Mouse (Mus musculus): ENCODE results near the gene Wdr46.
"Not testable (repeated sequence)": the region's sequence is repeated elsewhere in the genome, so short reads cannot be mapped to it uniquely, and the experiment has no call there.

The Wdr46 gene

GRCm38 (mm10) chr17:33940206-33940805 lies at the start of gene Wdr46, which contains the start of gene Pfdn6:
Gene Wdr46 (plus strand): TSS chr17:33940660.
Gene Pfdn6 (minus strand): TSS chr17:33940343.
- DNase-seq = peak; percentile 76

- no peak for DNase-seq
Observed at GRCm38 (mm10) chr17:33891357-33891756, 49.1 kb upstream of the Wdr46 start.

GRCm38 (mm10) chr17:33891892-33892291 lies 48.6 kb upstream of the Wdr46 start:
- DNase-seq = not testable (repeated sequence)

GRCm38 (mm10) chr17:33892429-33892828 lies 48.0 kb upstream of the Wdr46 start:
- DNase-seq = no peak

- not testable (repeated sequence) for DNase-seq
Observed at GRCm38 (mm10) chr17:33893011-33893410, 47.4 kb upstream of the Wdr46 start.

GRCm38 (mm10) chr17:33897114-33897794 lies 43.2 kb upstream of the Wdr46 start:
- no peak for DNase-seq

GRCm38 (mm10) chr17:33898193-33898592 lies 42.3 kb upstream of the Wdr46 start:
- DNase-seq = not testable (repeated sequence)

- no peak for DNase-seq
Observed at GRCm38 (mm10) chr17:33899642-33900041, 40.8 kb upstream of the Wdr46 start.

- no peak for DNase-seq
Observed at GRCm38 (mm10) chr17:33900281-33900988, 40.0 kb upstream of the Wdr46 start.

- no peak for DNase-seq
Observed at GRCm38 (mm10) chr17:33900989-33901314, 39.5 kb upstream of the Wdr46 start.

GRCm38 (mm10) chr17:33901653-33902052 lies 38.8 kb upstream of the Wdr46 start:
- no peak for DNase-seq

- DNase-seq = no peak
Observed at GRCm38 (mm10) chr17:33902079-33902478, 38.4 kb upstream of the Wdr46 start.

- DNase-seq = no peak
Observed at GRCm38 (mm10) chr17:33902491-33902890, 38.0 kb upstream of the Wdr46 start.

- not testable (repeated sequence) for DNase-seq
Observed at GRCm38 (mm10) chr17:33903911-33904651, 36.4 kb upstream of the Wdr46 start.

- not testable (repeated sequence) for DNase-seq
Observed at GRCm38 (mm10) chr17:33904835-33905234, 35.6 kb upstream of the Wdr46 start, which contains the start of gene Platr17. Gene Platr17 (plus strand): TSS chr17:33905135.

- peak; percentile 68 for DNase-seq
Observed at GRCm38 (mm10) chr17:33908331-33909076, 32.0 kb upstream of the Wdr46 start.

GRCm38 (mm10) chr17:33909077-33909868 lies 31.2 kb upstream of the Wdr46 start, which contains the start of gene Daxx:
Gene Daxx (plus strand): TSS chr17:33909414.
- DNase-seq = peak; percentile 98

GRCm38 (mm10) chr17:33909869-33910250 lies 30.6 kb upstream of the Wdr46 start:
- peak; percentile 20 for DNase-seq

GRCm38 (mm10) chr17:33910346-33911051 lies 30.0 kb upstream of the Wdr46 start:
- DNase-seq = peak; percentile 33

GRCm38 (mm10) chr17:33911052-33911812 lies 29.2 kb upstream of the Wdr46 start:
- peak; percentile 21 for DNase-seq
